Mouse (Mus musculus) olfactory bulb, adult 2 months (tissue): ENCODE measurements around the gene Lck.

Experiments used
- CTCF ChIP-seq: fragments of 200-500 bp; IDR thresholded peaks from 2 replicates; pipeline ENCODE4 v1.5.1; 2012; ENCODE audit warnings: low read depth, mild to moderate bottlenecking, low read length, moderate library complexity; ENCODE audit not compliant: insufficient read depth
- POLR2A ChIP-seq: fragments of 200-500 bp; IDR thresholded peaks from 2 replicates; pipeline ENCODE4 v1.6.1; 2012; ENCODE audit warnings: mild to moderate bottlenecking, low read depth, low read length, moderate library complexity; ENCODE audit not compliant: insufficient read depth

DNA sequence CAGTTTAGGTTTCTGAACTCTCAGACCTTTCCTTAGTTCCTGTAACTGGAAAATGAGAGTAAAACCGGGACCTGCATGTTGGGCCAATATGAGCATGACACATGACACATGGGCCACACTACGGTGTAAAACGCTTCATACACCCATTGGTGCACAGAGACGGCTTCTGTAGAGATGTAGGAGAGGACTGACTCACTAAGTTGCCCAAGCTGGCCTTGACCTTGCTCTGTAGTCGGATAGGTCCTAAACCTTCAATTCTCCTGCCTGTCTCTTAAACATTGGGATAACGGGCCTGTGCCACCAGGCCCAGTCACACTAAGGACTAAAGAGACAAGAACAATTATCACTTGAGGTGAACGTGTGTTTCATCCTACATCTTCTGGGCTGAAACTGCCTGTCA lies 5.1 kb downstream of the Lck start:
- TF ChIP-seq CTCF (no peak), POLR2A (no peak)
